Mouse (Mus musculus): Measurements from ENCODE around the gene Pakap.

GRCm38 (mm10) chr4:57550216-57550615 is 17.8 kb upstream of the Pakap start:
- TF ChIP-seq GATA1 (IDR thresholded peaks at IDR 0.05; ENCODE audit: borderline replicate concordance, low read length): no peak
- TF ChIP-seq FLI1 (IDR thresholded peaks at IDR 0.05; ENCODE audit: low read length): no peak

All from megakaryocyte, embryonic 14.5 days (primary cell).